Mouse (Mus musculus) lung, postnatal 0 days (tissue): Measurements from ENCODE around the gene Arhgef38.

Experiments used
- CTCF ChIP-seq: IDR thresholded peaks from 2 replicates; pipeline ENCODE4 v1.5.1; 2016; ENCODE audit warnings: antibody characterized with exemption, mild to moderate bottlenecking
- EP300 ChIP-seq: IDR thresholded peaks from 2 replicates; pipeline ENCODE4 v1.6.1; 2016; ENCODE audit warnings: antibody characterized with exemption, mild to moderate bottlenecking, control low read depth

- TF ChIP-seq CTCF = no peak
- no peak for TF ChIP-seq EP300
Measured at GRCm38 (mm10) chr3:133092274-133092853, 142.4 kb downstream of the Arhgef38 start.
